Mouse (Mus musculus): Measurements from ENCODE around the gene 4931440F15Rik. TPM values are rescaled to one million over a fixed set of nuclear protein-coding genes. Genes with fewer than 3 reads are reported as not detected.
"Not testable (repeated sequence)": the region's sequence is repeated elsewhere in the genome, so short reads cannot be mapped to it uniquely, and the experiment has no call there.

The 4931440F15Rik gene
- polyA plus RNA-seq (2012; rRNA removed), result 0.05 and 0.15 TPM in 2 replicates

- not testable (repeated sequence) for H3K27ac ChIP-seq (ENCODE audit: insufficient read depth, low read depth, low read length); H3K4me3 ChIP-seq (ENCODE audit: insufficient read depth, low read depth, low read length); H3K36me3 ChIP-seq (ENCODE audit: control insufficient read depth, insufficient read depth, low read length); H3K4me1 ChIP-seq (ENCODE audit: control insufficient read depth, insufficient read depth, low read length); DNase-seq; H3K27me3 ChIP-seq (replicated peaks; ENCODE audit: control insufficient read depth, insufficient read depth, low read length)
- WGBS, result 49% methylated on average over 21 of the region's 21 CpGs
Measured at GRCm38 (mm10) chr11:29825271-29825718, at the start of gene 4931440F15Rik. TSS of gene 4931440F15Rik (minus strand) at chr11:29825668.

DNA sequence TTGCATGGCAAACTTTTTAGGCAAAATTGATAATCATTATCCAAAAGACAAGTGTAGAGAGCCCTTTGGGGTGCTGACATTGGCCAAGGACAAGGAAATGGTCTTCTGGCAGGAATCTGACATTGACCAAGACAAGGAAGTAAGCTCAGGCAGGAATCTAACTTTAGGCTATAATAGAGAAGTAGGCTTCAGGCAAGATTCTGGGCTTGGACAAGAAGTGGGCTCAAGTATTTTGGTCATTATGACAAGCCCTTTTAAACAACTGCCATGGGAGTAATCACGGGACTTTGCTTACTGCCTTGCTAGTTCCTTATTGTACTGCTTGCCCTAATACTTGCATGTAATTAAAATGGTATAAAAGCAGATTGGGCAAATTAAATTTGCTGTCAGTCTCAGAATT is 49.3 kb upstream of the 4931440F15Rik start:
- not testable (repeated sequence) for H3K27ac ChIP-seq (ENCODE audit: insufficient read depth, low read depth, low read length); H3K4me3 ChIP-seq (ENCODE audit: insufficient read depth, low read depth, low read length); H3K27me3 ChIP-seq (replicated peaks; ENCODE audit: control insufficient read depth, insufficient read depth, low read length); H3K4me1 ChIP-seq (ENCODE audit: control insufficient read depth, insufficient read depth, low read length); H3K36me3 ChIP-seq (ENCODE audit: control insufficient read depth, insufficient read depth, low read length)
- DNase-seq, result peak; percentile 3
- WGBS, result 82% methylated on average over 1 of the region's 1 CpGs

- Histone ChIP-seq H3K4me3 (ENCODE audit: insufficient read depth, low read depth, low read length) (no peak overlapping the region), H3K27me3 (replicated peaks; ENCODE audit: control insufficient read depth, insufficient read depth, low read length) (no peaks in the 10 kb centered on the region), H3K4me1 (ENCODE audit: control insufficient read depth, insufficient read depth, low read length) (no peaks in the 10 kb centered on the region), H3K36me3 (ENCODE audit: control insufficient read depth, insufficient read depth, low read length) (no peaks in the 10 kb centered on the region), H3K27ac (ENCODE audit: insufficient read depth, low read depth, low read length) (no peak overlapping the region)
- no peak for DNase-seq
- WGBS, result 91% methylated on average over 2 of the region's 2 CpGs
- TF ChIP-seq POLR2A (IDR thresholded peaks at IDR 0.05; ENCODE audit: low read depth, low read length) (no peak), CTCF (conservative IDR thresholded peaks at IDR 0.05; ENCODE audit: insufficient read depth, insufficient read length, low read depth, low read length) (no peak)
Measured at GRCm38 (mm10) chr11:29870174-29870573, 44.7 kb upstream of the 4931440F15Rik start.

DNA sequence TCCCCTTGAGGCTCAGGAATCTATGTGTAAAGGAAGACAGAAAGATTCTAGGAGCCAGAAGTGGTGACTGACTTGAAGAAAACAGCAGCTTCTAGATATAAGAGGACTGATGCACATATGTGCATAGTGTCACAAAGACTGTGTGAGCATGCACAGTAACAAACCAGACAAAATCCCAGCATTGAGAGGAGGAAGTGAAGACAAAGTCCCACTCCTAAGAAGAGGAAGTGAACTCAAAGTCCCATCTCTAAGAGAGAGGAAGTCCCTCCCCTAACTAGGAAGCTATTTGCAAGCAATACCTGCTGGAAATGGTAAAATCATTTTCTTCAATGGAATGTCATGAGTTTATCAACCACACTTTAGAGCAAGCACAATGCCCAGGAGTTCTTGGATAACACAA is 38.8 kb upstream of the 4931440F15Rik start:
- no peak for TF ChIP-seq CTCF (conservative IDR thresholded peaks at IDR 0.05; ENCODE audit: insufficient read depth, insufficient read length, low read depth, low read length)
- no peak for TF ChIP-seq POLR2A (IDR thresholded peaks at IDR 0.05; ENCODE audit: low read depth, low read length)
- no peak for DNase-seq
- no peak overlapping the region for H3K27ac ChIP-seq (ENCODE audit: insufficient read depth, low read depth, low read length)
- H3K36me3 ChIP-seq (ENCODE audit: control insufficient read depth, insufficient read depth, low read length), result no peaks in the 10 kb centered on the region
- no peaks in the 10 kb centered on the region for H3K27me3 ChIP-seq (replicated peaks; ENCODE audit: control insufficient read depth, insufficient read depth, low read length)
- no peak overlapping the region for H3K4me3 ChIP-seq (ENCODE audit: insufficient read depth, low read depth, low read length)
- no peaks in the 10 kb centered on the region for H3K4me1 ChIP-seq (ENCODE audit: control insufficient read depth, insufficient read depth, low read length)

GRCm38 (mm10) chr11:29861750-29862397 is 36.4 kb upstream of the 4931440F15Rik start:
- no peaks in the 10 kb centered on the region for H3K27me3 ChIP-seq (replicated peaks; ENCODE audit: control insufficient read depth, insufficient read depth, low read length)
- no peak overlapping the region for H3K4me3 ChIP-seq (ENCODE audit: insufficient read depth, low read depth, low read length)
- H3K4me1 ChIP-seq (ENCODE audit: control insufficient read depth, insufficient read depth, low read length), result no peaks in the 10 kb centered on the region
- no peak overlapping the region for H3K27ac ChIP-seq (ENCODE audit: insufficient read depth, low read depth, low read length)
- WGBS, result 50% methylated on average over 2 of the region's 2 CpGs
- peak; percentile 17 for DNase-seq
- no peaks in the 10 kb centered on the region for H3K36me3 ChIP-seq (ENCODE audit: control insufficient read depth, insufficient read depth, low read length)
- peak; percentile 30; the same call in 1 of the 2 replicates for TF ChIP-seq CTCF (conservative IDR thresholded peaks at IDR 0.05; ENCODE audit: insufficient read depth, insufficient read length, low read depth, low read length)
- TF ChIP-seq POLR2A (IDR thresholded peaks at IDR 0.05; ENCODE audit: low read depth, low read length), result no peak

DNA sequence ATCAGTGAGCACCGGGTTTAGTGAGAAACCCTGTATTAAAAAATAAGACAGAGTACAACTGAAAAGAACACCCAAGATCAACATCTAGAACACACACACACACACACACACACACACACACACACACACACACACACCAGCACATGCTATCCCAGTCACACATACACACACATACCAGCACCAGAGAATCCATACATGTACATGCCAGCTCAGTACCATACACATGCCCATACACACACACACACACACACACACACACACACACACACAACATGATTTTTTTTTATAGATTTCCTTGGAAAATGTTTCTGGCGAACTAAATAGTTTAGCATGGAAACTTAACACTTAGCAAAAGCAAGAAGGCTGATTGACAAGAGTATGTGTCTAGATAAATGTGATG is 35.6 kb upstream of the 4931440F15Rik start:
- no peaks in the 10 kb centered on the region for H3K36me3 ChIP-seq (ENCODE audit: control insufficient read depth, insufficient read depth, low read length)
- no peak for DNase-seq
- no peak overlapping the region for H3K4me3 ChIP-seq (ENCODE audit: insufficient read depth, low read depth, low read length)
- TF ChIP-seq POLR2A (IDR thresholded peaks at IDR 0.05; ENCODE audit: low read depth, low read length) (no peak), CTCF (conservative IDR thresholded peaks at IDR 0.05; ENCODE audit: insufficient read depth, insufficient read length, low read depth, low read length) (no peak)
- H3K27me3 ChIP-seq (replicated peaks; ENCODE audit: control insufficient read depth, insufficient read depth, low read length), result no peaks in the 10 kb centered on the region
- no peak overlapping the region for H3K27ac ChIP-seq (ENCODE audit: insufficient read depth, low read depth, low read length)
- H3K4me1 ChIP-seq (ENCODE audit: control insufficient read depth, insufficient read depth, low read length), result no peaks in the 10 kb centered on the region
- WGBS, result 90% methylated on average over 2 of the region's 2 CpGs

DNA sequence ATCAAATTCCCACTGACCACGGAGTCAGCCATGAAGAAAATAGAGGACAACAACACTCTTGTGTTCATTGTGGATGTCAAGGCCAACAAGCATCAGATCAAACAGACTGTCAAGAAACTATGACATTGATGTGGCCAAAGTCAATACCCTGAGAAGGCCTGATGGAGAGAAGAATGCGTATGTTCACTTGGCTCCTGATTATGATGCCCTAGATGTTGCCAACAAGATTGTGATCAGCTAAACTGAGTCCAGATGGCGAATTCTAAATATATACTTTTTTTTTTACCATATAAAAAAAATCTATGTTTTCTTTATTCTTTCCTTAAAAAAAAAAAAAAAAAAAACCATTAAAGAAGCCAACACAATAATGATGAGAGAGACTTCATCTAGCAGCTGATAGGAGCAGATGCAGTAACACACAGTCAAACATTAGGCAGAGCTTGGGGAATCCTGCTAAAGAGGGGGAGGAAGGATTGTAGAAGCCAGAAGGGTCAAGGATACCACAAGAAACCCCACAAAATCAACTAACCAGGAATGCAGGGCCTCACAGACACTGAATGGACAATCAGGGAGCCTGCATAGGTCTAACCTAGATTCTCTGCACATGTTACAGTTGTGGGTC is 15.2 kb upstream of the 4931440F15Rik start:
- H3K4me3 ChIP-seq (ENCODE audit: insufficient read depth, low read depth, low read length), result no peak overlapping the region
- 97% methylated on average over 3 of the region's 3 CpGs for WGBS
- H3K4me1 ChIP-seq (ENCODE audit: control insufficient read depth, insufficient read depth, low read length), result no peaks in the 10 kb centered on the region
- H3K27ac ChIP-seq (ENCODE audit: insufficient read depth, low read depth, low read length), result no peak overlapping the region
- DNase-seq, result no peak
- H3K36me3 ChIP-seq (ENCODE audit: control insufficient read depth, insufficient read depth, low read length), result no peaks in the 10 kb centered on the region; the same call in 1 of the 2 replicates
- H3K27me3 ChIP-seq (replicated peaks; ENCODE audit: control insufficient read depth, insufficient read depth, low read length), result no peaks in the 10 kb centered on the region
- no peak for TF ChIP-seq POLR2A (IDR thresholded peaks at IDR 0.05; ENCODE audit: low read depth, low read length)
- TF ChIP-seq CTCF (conservative IDR thresholded peaks at IDR 0.05; ENCODE audit: insufficient read depth, insufficient read length, low read depth, low read length), result no peak

Measured in kidney, adult 2 months (tissue).